Mouse (Mus musculus) embryonic facial prominence, embryonic 12.5 days (tissue): Measurements from ENCODE around the gene Tcaf3. TPM values are rescaled to one million over a fixed set of nuclear protein-coding genes. Genes with fewer than 3 reads are reported as not detected.

Experiments
- ATAC-seq: fragments of 200-750 bp; cut with Nextera tagmentation; 2 replicates; pipeline ENCODE4 v1.8.0; 2017; ENCODE audit not compliant: insufficient number of reproducible peaks, insufficient read depth, low FRiP score, low TSS enrichment
- H3K27ac ChIP-seq: fragments of 300-500 bp; sonication (generic); 2 replicates; pipeline ENCODE4 v1.5.1; 2016; ENCODE audit warnings: mild to moderate bottlenecking
- H3K27me3 ChIP-seq: fragments of 300-500 bp; sonication (generic); 2 replicates; pipeline ENCODE4 v1.6.1; 2016; ENCODE audit warnings: mild to moderate bottlenecking, moderate library complexity
- H3K36me3 ChIP-seq: fragments of 300-500 bp; sonication (generic); 2 replicates; pipeline ENCODE4 v1.6.1; 2016; ENCODE audit warnings: mild to moderate bottlenecking
- H3K4me1 ChIP-seq: fragments of 300-500 bp; sonication (generic); 2 replicates; pipeline ENCODE4 v1.6.1; 2016
- H3K4me2 ChIP-seq: fragments of 300-500 bp; sonication (generic); replicated peaks from 2 replicates; pipeline ENCODE4 v1.6.1; 2016; ENCODE audit warnings: mild to moderate bottlenecking, moderate library complexity
- H3K4me3 ChIP-seq: fragments of 300-500 bp; sonication (generic); 2 replicates; pipeline ENCODE4 v1.5.1; 2016; ENCODE audit warnings: mild to moderate bottlenecking
- H3K9ac ChIP-seq: fragments of 300-500 bp; sonication (generic); 2 replicates; pipeline ENCODE4 v1.6.1; 2016; ENCODE audit warnings: mild to moderate bottlenecking, moderate library complexity
- H3K9me3 ChIP-seq: fragments of 300-500 bp; sonication (generic); 2 replicates; pipeline ENCODE4 v1.6.1; 2016; ENCODE audit warnings: mild to moderate bottlenecking, moderate library complexity
- WGBS: fragments of 180-500 bp; shearing (Covaris S2); methylation state at CpG from one replicate; pipeline ENCODE4 v1.1.7; 2016; 5-methylcytosine and 5-hydroxymethylcytosine counted together
- polyA plus RNA-seq: library from polyadenylated mRNA; unstranded; fragments of >200 nt; fragmentation: Nextera tagmentation; extraction: Ambion mirVana; gene quantifications from 2 replicates; pipeline ENCODE4 v1.2.1, GENCODE M21; 2016

Tcaf3 gene
- polyA plus RNA-seq, 1 experiment from 2014 or later = not detected

GRCm38 (mm10) chr6:42578678-42579077 is 18.8 kb downstream of the Tcaf3 start:
- Histone ChIP-seq H3K36me3 (no peaks in the 10 kb centered on the region), H3K4me2 (no peak overlapping the region), H3K27ac (no peak overlapping the region), H3K4me1 (no peaks in the 10 kb centered on the region), H3K9ac (no peak overlapping the region), H3K27me3 (no peaks in the 10 kb centered on the region), H3K9me3 (no peaks in the 10 kb centered on the region), H3K4me3 (no peak overlapping the region)
- WGBS = 76% methylated on average over 4 of the region's 4 CpGs
- ATAC-seq = no peak

DNA sequence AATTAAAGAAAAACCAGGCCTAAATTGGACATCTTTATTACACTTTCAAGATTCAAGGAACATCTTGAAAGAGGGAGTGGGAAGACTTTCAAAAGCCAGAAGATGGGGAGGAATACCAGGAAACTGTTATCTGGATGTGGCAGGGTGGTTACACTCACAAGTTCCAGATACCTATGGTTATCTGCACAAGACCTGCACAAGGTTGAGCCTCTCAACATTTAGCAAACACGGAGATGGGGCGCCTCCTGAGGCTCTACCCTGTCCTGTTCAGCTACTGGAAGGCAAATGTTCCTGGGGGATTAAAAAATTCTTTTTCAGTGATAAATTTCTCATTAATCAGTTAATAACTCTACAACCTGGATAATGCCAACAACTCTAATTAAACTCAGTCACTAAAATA is 20.1 kb downstream of the Tcaf3 start:
- WGBS = 89% methylated on average over 2 of the region's 2 CpGs
- H3K9me3 ChIP-seq = no peaks in the 10 kb centered on the region

DNA sequence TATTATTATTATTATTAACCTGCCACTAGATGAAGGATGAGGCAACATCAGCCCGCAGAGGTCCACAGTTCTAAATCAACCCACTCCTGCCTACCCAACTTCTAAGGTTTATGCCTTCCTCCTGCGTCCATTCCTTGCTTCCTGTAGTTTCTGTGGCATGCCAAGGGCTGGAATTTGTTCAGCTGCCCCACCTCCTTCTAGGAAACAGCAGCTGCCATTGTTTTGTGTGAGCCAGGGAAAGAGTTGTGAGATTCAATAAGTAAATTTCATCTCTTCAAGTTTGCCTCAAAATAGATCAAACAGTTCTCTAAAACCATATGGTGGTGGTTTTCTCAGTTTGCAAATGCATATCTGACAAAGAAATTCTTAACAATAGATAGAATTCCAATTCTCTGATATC is 29.3 kb downstream of the Tcaf3 start:
- Histone ChIP-seq H3K4me2 (no peak overlapping the region), H3K36me3 (no peaks in the 10 kb centered on the region), H3K27ac (no peak overlapping the region), H3K9ac (no peak overlapping the region), H3K4me3 (no peak overlapping the region), H3K9me3 (no peaks in the 10 kb centered on the region), H3K27me3 (no peaks in the 10 kb centered on the region), H3K4me1 (no peaks in the 10 kb centered on the region)
- 60% methylated on average over 2 of the region's 2 CpGs for WGBS
- ATAC-seq = no peak

More for the DNA sequence above, 20.1 kb downstream of the Tcaf3 start:
- no peak overlapping the region for H3K4me3 ChIP-seq
- no peak overlapping the region for H3K27ac ChIP-seq
- H3K4me1 ChIP-seq = no peaks in the 10 kb centered on the region
- ATAC-seq = no peak
- no peaks in the 10 kb centered on the region for H3K27me3 ChIP-seq
- H3K4me2 ChIP-seq = no peak overlapping the region
- H3K9ac ChIP-seq = no peak overlapping the region
- H3K36me3 ChIP-seq = no peaks in the 10 kb centered on the region

DNA sequence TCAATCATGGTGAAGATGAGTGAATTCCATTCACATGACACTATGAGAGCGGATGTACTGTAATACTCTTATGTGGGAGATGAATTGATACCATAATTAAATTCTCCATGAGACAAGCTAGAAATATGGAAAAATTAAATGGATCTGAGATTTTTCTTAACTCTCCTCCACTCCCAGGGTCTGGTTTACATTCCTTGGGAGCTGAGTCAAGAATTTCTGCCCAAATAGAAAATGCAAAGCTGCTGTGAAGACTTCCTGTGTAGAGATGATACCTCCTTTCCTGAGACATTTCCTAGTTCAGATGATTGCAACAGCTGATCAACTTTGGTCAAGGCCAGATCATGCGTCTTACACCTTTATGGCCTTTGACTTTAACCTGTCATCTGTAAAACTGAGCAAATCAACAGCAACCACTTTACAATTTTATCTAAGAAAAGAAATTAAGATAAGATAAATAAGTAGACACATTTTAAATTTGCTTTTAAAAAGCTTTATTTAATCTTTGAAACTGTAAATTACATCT is 31.4 kb downstream of the Tcaf3 start:
- no peaks in the 10 kb centered on the region for H3K36me3 ChIP-seq
- H3K4me3 ChIP-seq = no peak overlapping the region
- H3K27ac ChIP-seq = no peak overlapping the region
- no peaks in the 10 kb centered on the region for H3K9me3 ChIP-seq
- no peaks in the 10 kb centered on the region for H3K4me1 ChIP-seq
- no peaks in the 10 kb centered on the region for H3K27me3 ChIP-seq
- H3K4me2 ChIP-seq = no peak overlapping the region
- no peak overlapping the region for H3K9ac ChIP-seq
- no peak for ATAC-seq
- 76% methylated on average over 2 of the region's 2 CpGs for WGBS

DNA sequence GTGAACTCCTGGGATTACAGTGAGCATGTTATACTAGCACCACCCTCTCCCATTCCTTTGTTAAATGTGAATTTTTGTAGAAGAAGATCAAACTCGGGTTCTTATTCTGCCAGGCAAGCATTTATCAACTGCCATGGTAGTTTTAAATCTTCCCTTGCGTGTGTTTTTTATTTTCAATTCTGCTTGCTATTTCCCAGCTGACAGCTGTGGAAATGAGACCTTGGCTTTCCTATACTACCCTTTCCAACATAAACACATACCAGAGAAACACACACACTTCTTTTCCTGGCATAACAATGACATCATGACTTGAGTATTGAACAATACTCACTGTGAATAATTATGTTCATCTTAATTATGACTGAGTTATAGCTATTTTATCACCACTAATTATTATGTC is 35.2 kb downstream of the Tcaf3 start:
- no peaks in the 10 kb centered on the region for H3K4me1 ChIP-seq
- H3K4me3 ChIP-seq = no peak overlapping the region
- no peaks in the 10 kb centered on the region for H3K36me3 ChIP-seq
- no peaks in the 10 kb centered on the region for H3K9me3 ChIP-seq
- H3K4me2 ChIP-seq = no peak overlapping the region
- no peak overlapping the region for H3K9ac ChIP-seq
- 41% methylated on average over 2 of the region's 2 CpGs for WGBS
- no peaks in the 10 kb centered on the region for H3K27me3 ChIP-seq
- no peak overlapping the region for H3K27ac ChIP-seq
- ATAC-seq = no peak

DNA sequence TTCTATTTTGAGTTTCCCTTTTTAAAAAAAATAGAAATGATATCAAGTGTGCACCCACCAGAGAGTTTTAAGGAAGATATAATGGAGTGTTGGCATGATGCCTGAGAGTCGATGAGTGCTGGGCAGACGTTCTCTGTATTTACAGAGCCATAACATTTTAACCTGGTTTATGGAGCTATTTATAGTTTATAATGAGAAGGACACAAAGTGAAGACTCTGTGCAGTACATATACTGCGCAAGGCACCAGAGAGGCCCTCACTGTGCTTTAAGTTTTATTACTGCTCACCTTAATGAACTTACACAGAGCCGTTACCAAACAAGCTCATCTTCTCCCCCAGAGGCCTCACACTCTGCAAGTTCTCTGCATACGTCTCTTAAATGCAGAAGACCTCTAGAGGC is 36.6 kb downstream of the Tcaf3 start:
- Histone ChIP-seq H3K27ac (no peak overlapping the region), H3K4me3 (no peak overlapping the region), H3K9me3 (no peaks in the 10 kb centered on the region), H3K9ac (no peak overlapping the region), H3K4me2 (no peak overlapping the region), H3K27me3 (no peaks in the 10 kb centered on the region), H3K4me1 (no peaks in the 10 kb centered on the region), H3K36me3 (no peaks in the 10 kb centered on the region)
- ATAC-seq = no peak
- 79% methylated on average over 5 of the region's 5 CpGs for WGBS

DNA sequence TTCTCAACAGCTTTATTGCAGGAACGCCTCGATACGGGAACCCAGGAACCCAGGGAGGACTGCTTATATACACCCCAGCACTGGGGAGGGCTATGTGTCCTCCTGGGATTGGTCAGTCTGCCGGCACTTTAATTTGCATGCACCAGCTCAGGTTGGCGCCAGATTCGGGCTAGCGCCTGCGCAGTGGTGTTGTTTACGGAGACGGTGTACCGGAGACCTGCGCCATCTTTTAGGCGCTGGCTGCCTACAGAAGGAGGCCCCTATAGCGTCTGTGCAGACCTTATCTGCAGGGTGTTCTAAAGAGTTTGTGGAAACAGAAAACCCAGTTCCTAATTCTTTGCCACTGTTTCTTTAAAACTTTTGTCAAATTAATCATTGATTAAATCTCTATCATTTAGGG is 38.9 kb downstream of the Tcaf3 start:
- Histone ChIP-seq H3K4me2 (no peak overlapping the region), H3K27ac (no peak overlapping the region), H3K4me3 (no peak overlapping the region), H3K4me1 (no peaks in the 10 kb centered on the region), H3K27me3 (no peaks in the 10 kb centered on the region), H3K9me3 (no peaks in the 10 kb centered on the region), H3K9ac (no peak overlapping the region), H3K36me3 (no peaks in the 10 kb centered on the region)
- WGBS = 96% methylated on average over 14 of the region's 14 CpGs
- ATAC-seq = no peak

DNA sequence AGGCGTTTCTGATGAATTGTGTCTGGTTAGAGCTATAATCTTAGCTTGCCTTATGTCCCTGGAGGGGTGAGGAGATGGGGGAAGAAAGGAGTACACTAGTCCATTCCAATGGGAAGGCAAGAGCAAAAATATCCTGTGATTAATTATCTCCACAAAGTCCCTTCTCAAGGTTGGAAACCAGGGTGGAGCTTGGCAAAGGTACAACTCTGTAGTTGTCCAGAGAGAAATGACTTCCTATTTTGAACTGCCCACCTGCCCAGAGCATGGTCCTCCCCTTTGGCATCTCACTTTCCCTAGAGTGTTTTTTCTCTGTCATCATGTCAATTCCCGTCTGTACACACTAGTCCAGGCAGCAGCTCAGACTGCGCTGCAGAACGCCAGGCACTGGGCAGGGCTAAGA is 50.0 kb downstream of the Tcaf3 start, which contains the start of gene Olfr455:
TSS of gene Olfr455 (minus strand) at position 127 of the 400 bp plus-strand sequence.
- H3K9me3 ChIP-seq = no peaks in the 10 kb centered on the region
- H3K4me3 ChIP-seq = no peak within 1 kb of the TSS
- no peaks in the 10 kb centered on the region for H3K36me3 ChIP-seq
- H3K27me3 ChIP-seq = no peaks in the 10 kb centered on the region
- no peak within 1 kb of the TSS for H3K9ac ChIP-seq
- H3K27ac ChIP-seq = no peak within 1 kb of the TSS
- H3K4me1 ChIP-seq = no peaks in the 10 kb centered on the region
- no peak within 1 kb of the TSS for H3K4me2 ChIP-seq
- no peak for ATAC-seq
- 74% methylated on average over 4 of the region's 4 CpGs for WGBS

DNA sequence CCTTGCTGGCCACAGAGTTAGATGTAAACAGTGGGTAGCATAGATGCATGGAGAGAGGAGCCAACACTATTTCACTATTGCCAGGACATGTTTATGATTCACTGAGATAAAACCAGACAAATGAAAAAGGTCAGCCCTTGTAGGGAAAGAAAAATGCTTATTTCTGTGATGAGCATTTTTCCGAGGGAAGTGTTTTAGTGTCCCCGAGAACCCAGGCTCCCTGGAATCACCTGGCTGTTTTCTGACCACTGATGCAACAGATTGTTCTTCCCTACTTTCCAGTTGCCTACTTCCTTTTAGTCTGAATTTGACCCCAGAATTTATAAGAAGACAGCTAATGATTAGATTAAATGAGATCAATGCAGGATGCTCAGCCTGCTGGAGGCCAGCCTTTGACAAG is 51.3 kb downstream of the Tcaf3 start:
- no peak overlapping the region for H3K9ac ChIP-seq
- no peaks in the 10 kb centered on the region for H3K9me3 ChIP-seq
- no peak overlapping the region for H3K4me3 ChIP-seq
- H3K4me1 ChIP-seq = 0 out of 2 replicates have a peak, but pooled peaks cover 4% of the 10 kb centered on the region
- ATAC-seq = no peak
- H3K4me2 ChIP-seq = no peak overlapping the region
- no peaks in the 10 kb centered on the region for H3K27me3 ChIP-seq
- no peak overlapping the region for H3K27ac ChIP-seq
- 85% methylated on average over 2 of the region's 2 CpGs for WGBS
- no peaks in the 10 kb centered on the region for H3K36me3 ChIP-seq

DNA sequence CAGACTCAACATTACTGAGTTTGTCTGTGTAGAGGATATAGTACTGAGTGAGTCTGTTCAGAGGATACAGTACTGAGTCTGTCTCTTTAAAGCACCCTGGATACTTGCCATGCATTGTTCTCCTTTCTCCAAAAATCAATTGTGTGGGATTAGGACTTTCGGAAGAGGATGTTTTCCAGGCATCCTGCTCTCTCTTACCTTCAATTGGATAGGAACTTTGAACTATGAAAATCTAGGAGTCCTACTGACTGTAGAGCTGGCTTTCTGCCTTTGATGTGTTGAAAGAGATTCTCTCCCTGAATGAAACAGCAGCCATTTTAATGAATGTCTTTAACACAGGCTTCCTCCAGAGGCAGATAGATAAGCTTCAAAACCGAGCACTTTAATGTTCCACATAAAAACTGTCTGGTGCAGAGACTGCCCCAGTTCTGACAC is 52.0 kb downstream of the Tcaf3 start:
- Histone ChIP-seq H3K27me3 (no peaks in the 10 kb centered on the region), H3K4me2 (no peak overlapping the region), H3K9ac (no peak overlapping the region), H3K4me1 (0 out of 2 replicates have a peak, but pooled peaks cover 4% of the 10 kb centered on the region), H3K36me3 (no peaks in the 10 kb centered on the region), H3K27ac (no peak overlapping the region), H3K4me3 (no peak overlapping the region), H3K9me3 (no peaks in the 10 kb centered on the region)
- no peak for ATAC-seq
- 65% methylated on average over 2 of the region's 2 CpGs for WGBS

DNA sequence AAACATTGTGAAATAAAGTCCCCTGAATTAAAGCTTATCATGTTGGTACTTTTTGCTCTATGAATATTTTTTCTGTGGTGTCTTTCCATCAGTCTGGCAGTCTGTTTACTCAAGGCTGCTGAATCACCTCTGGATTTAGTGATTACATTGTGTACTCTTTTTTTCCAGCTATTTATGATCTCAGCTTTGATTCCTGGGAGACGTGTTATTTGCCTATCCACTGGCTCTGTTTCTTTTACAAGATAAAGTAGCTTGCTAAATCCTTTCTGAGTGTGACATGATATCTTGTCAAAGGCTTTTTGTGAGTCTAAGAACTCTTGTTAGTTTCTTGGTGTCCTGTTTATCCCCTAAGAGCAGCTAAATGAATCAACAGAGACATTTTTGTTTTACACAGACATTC is 52.6 kb downstream of the Tcaf3 start:
- no peak overlapping the region for H3K27ac ChIP-seq
- H3K36me3 ChIP-seq = no peaks in the 10 kb centered on the region
- H3K9me3 ChIP-seq = no peaks in the 10 kb centered on the region
- WGBS = 57% methylated on average over 1 of the region's 1 CpGs
- no peak overlapping the region for H3K4me3 ChIP-seq
- no peak for ATAC-seq
- H3K4me2 ChIP-seq = no peak overlapping the region
- 0 out of 2 replicates have a peak, but pooled peaks cover 4% of the 10 kb centered on the region for H3K4me1 ChIP-seq
- no peak overlapping the region for H3K9ac ChIP-seq
- H3K27me3 ChIP-seq = no peaks in the 10 kb centered on the region

- H3K36me3 ChIP-seq = no peaks in the 10 kb centered on the region
- no peak overlapping the region for H3K4me2 ChIP-seq
- no peak overlapping the region for H3K27ac ChIP-seq
- no peak overlapping the region for H3K9ac ChIP-seq
- 0 out of 2 replicates have a peak, but pooled peaks cover 4% of the 10 kb centered on the region for H3K4me1 ChIP-seq
- H3K27me3 ChIP-seq = no peaks in the 10 kb centered on the region
- H3K4me3 ChIP-seq = no peak overlapping the region
- 40% methylated on average over 4 of the region's 4 CpGs for WGBS
- H3K9me3 ChIP-seq = no peaks in the 10 kb centered on the region
- ATAC-seq = no peak
Observed at GRCm38 (mm10) chr6:42542036-42543031, 55.2 kb downstream of the Tcaf3 start.
